Mouse (Mus musculus) bone marrow macrophage, adult 2 months (primary cell): Measurements from ENCODE around the gene Olfr482.

Experiments
- CTCF ChIP-seq: IDR thresholded peaks from 2 replicates; pipeline ENCODE4 v1.5.1; 2012; ENCODE audit warnings: low read depth, mild to moderate bottlenecking, low read length, moderate library complexity
- POLR2A ChIP-seq: IDR thresholded peaks from 2 replicates; pipeline ENCODE4 v1.6.1; 2012; ENCODE audit warnings: mild to moderate bottlenecking, low read depth, low read length, borderline replicate concordance

DNA sequence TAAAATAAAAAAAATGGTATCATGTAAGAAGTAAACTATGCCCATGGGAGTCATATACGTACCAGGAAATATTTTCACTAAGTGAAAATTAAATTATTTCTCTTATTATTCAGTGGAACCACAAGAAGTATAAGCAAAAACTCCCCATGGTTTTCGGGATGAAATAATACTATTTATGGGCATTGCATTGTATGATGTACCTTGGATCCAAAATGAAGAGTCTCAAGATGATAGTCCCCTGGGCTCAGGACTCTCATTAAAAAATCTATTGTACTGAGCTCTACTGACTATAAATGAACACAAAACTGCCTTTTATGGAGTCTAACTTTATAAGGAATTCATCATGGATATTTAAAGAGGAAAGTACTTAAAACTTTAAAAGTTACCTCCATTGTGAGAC is 47.0 kb downstream of the Olfr482 start, which contains the start of gene Olfr479:
- TF ChIP-seq POLR2A = no peak
- TF ChIP-seq CTCF = no peak
